Mouse (Mus musculus) hindbrain, embryonic 14.5 days (tissue): Measurements from ENCODE around the gene Spag9. TPM values are rescaled to one million over a fixed set of nuclear protein-coding genes. Genes with fewer than 3 reads are reported as not detected.

Source experiments
- ATAC-seq: fragments of 200-750 bp; cut with Nextera tagmentation; 2 replicates; pipeline ENCODE4 v1.8.0; 2017; ENCODE audit warnings: moderate number of reproducible peaks, mild to moderate bottlenecking, moderate TSS enrichment, moderate library complexity; ENCODE audit not compliant: low FRiP score
- DNase-seq: peaks from one replicate; pipeline ENCODE4 v3.0.0-alpha.2; 2015; ENCODE audit warnings: low spot score
- H3K27ac ChIP-seq: fragments of 300-500 bp; sonication (generic); 2 replicates; pipeline ENCODE4 v1.5.1; 2014; ENCODE audit warnings: mild to moderate bottlenecking, moderate library complexity
- H3K27me3 ChIP-seq: fragments of 300-500 bp; sonication (generic); 2 replicates; pipeline ENCODE4 v1.6.1; 2014; ENCODE audit warnings: mild to moderate bottlenecking, low read length, mixed read lengths; ENCODE audit not compliant: control insufficient read depth, insufficient read depth
- H3K36me3 ChIP-seq: fragments of 300-500 bp; sonication (generic); replicated peaks from 2 replicates; pipeline ENCODE4 v1.6.1; 2014; ENCODE audit not compliant: control insufficient read depth, insufficient read depth
- H3K4me1 ChIP-seq: fragments of 300-500 bp; sonication (generic); replicated peaks from 2 replicates; pipeline ENCODE4 v1.6.1; 2014; ENCODE audit warnings: antibody characterized with exemption, low read length, mixed read lengths; ENCODE audit not compliant: control insufficient read depth, insufficient read depth
- H3K4me2 ChIP-seq: fragments of 300-500 bp; sonication (generic); replicated peaks from 2 replicates; pipeline ENCODE4 v1.6.1; 2014; ENCODE audit warnings: mild to moderate bottlenecking, moderate library complexity
- H3K4me3 ChIP-seq: fragments of 300-500 bp; sonication (generic); replicated peaks from 2 replicates; pipeline ENCODE4 v1.5.1; 2014; ENCODE audit warnings: mild to moderate bottlenecking, low read length
- H3K9ac ChIP-seq: fragments of 300-500 bp; sonication (generic); 2 replicates; pipeline ENCODE4 v1.6.1; 2014
- H3K9me3 ChIP-seq: fragments of 300-500 bp; sonication (generic); 2 replicates; pipeline ENCODE4 v1.6.1; 2016; ENCODE audit warnings: low read length; ENCODE audit not compliant: control insufficient read depth
- WGBS: fragments of 180-500 bp; shearing (Covaris S2); extraction: QIAGEN DNeasy Blood & Tissue Kit; methylation state at CpG from one replicate; pipeline ENCODE4 v1.1.7; 2014; 5-methylcytosine and 5-hydroxymethylcytosine counted together
- polyA plus RNA-seq: library from polyadenylated mRNA; unstranded; fragments of >200 nt; fragmentation: Nextera tagmentation; extraction: Ambion mirVana; gene quantifications from 2 replicates; pipeline ENCODE4 v1.2.1, GENCODE M21; 2014

Gene Spag9
- 120 and 121 TPM in 2 replicates for polyA plus RNA-seq

GRCm38 (mm10) chr11:93995720-93996305 lies at the start of gene Spag9:
Gene Spag9 (plus strand): TSS chr11:93996091.
- no peaks in the 10 kb centered on the region for H3K36me3 ChIP-seq
- peak within 1 kb of the TSS; percentile 93 for H3K27ac ChIP-seq
- peak within 1 kb of the TSS; percentile 81 for H3K4me2 ChIP-seq
- H3K9ac ChIP-seq, result peak within 1 kb of the TSS; percentile 89
- H3K9me3 ChIP-seq, result no peaks in the 10 kb centered on the region
- ATAC-seq (peak; percentile 91), DNase-seq (peak; percentile 95)
- no peaks in the 10 kb centered on the region for H3K27me3 ChIP-seq
- WGBS, result 0% methylated on average over 52 of the region's 70 CpGs
- H3K4me3 ChIP-seq, result peak within 1 kb of the TSS; percentile 72
- peaks cover 34% of the 10 kb centered on the region for H3K4me1 ChIP-seq

GRCm38 (mm10) chr11:93948887-93949567 lies 46.9 kb upstream of the Spag9 start:
- Histone ChIP-seq H3K27me3 (no peaks in the 10 kb centered on the region), H3K4me3 (no peak overlapping the region), H3K4me1 (peaks cover 5% of the 10 kb centered on the region), H3K4me2 (no peak overlapping the region), H3K27ac (no peak overlapping the region), H3K9me3 (no peaks in the 10 kb centered on the region), H3K36me3 (peaks cover 51% of the 10 kb centered on the region), H3K9ac (no peak overlapping the region)
- no peak for DNase-seq
- ATAC-seq, result no peak
- WGBS, result 94% methylated on average over 9 of the region's 9 CpGs

- DNase-seq (no peak), ATAC-seq (no peak)
- no peak overlapping the region for H3K4me3 ChIP-seq
- 89% methylated on average over 1 of the region's 1 CpGs for WGBS
- H3K27ac ChIP-seq, result no peak overlapping the region
- H3K9ac ChIP-seq, result no peak overlapping the region
- H3K4me1 ChIP-seq, result peaks cover 10% of the 10 kb centered on the region
- no peak overlapping the region for H3K4me2 ChIP-seq
- no peaks in the 10 kb centered on the region for H3K27me3 ChIP-seq
- H3K9me3 ChIP-seq, result no peaks in the 10 kb centered on the region
- H3K36me3 ChIP-seq, result peaks cover 47% of the 10 kb centered on the region
These were observed 45.8 kb upstream of the Spag9 start for GRCm38 (mm10) chr11:93950045-93950444.

GRCm38 (mm10) chr11:93952376-93952775 lies 43.5 kb upstream of the Spag9 start:
- Histone ChIP-seq H3K36me3 (peaks cover 45% of the 10 kb centered on the region), H3K9ac (no peak overlapping the region), H3K27ac (no peak overlapping the region), H3K4me3 (no peak overlapping the region), H3K9me3 (no peaks in the 10 kb centered on the region), H3K4me1 (peaks cover 19% of the 10 kb centered on the region), H3K27me3 (no peaks in the 10 kb centered on the region), H3K4me2 (no peak overlapping the region)
- no peak for ATAC-seq
- DNase-seq, result no peak
- WGBS, result 83% methylated on average over 5 of the region's 5 CpGs

- Histone ChIP-seq H3K27ac (peak overlapping the region; percentile 86; the same call in 1 of the 2 replicates), H3K27me3 (no peaks in the 10 kb centered on the region), H3K36me3 (peaks cover 55% of the 10 kb centered on the region), H3K4me3 (peak overlapping the region; percentile 68), H3K4me1 (peaks cover 19% of the 10 kb centered on the region), H3K9ac (peak overlapping the region; percentile 79), H3K9me3 (no peaks in the 10 kb centered on the region), H3K4me2 (peak overlapping the region; percentile 93)
- no peak for ATAC-seq
- DNase-seq, result no peak
- WGBS, result 44% methylated on average over 13 of the region's 13 CpGs
These were observed 41.1 kb upstream of the Spag9 start for GRCm38 (mm10) chr11:93954738-93955255.

GRCm38 (mm10) chr11:93955256-93956150 lies 40.4 kb upstream of the Spag9 start:
- Histone ChIP-seq H3K36me3 (peaks cover 59% of the 10 kb centered on the region), H3K4me2 (peak overlapping the region; percentile 93), H3K9me3 (no peaks in the 10 kb centered on the region), H3K4me3 (peak overlapping the region; percentile 68), H3K27me3 (no peaks in the 10 kb centered on the region), H3K9ac (peak overlapping the region; percentile 79), H3K27ac (peak overlapping the region; percentile 86), H3K4me1 (peaks cover 19% of the 10 kb centered on the region)
- ATAC-seq, result peak; percentile 95
- peak; percentile 80 for DNase-seq
- WGBS, result under 1% methylated on average over 66 of the region's 67 CpGs

GRCm38 (mm10) chr11:93956159-93956558 lies 39.7 kb upstream of the Spag9 start, which contains the start of gene Nme2:
Gene Nme2 (minus strand): TSS chr11:93956259.
- DNase-seq (no peak), ATAC-seq (peak; percentile 5; the same call in 1 of the 2 replicates)
- WGBS, result 7% methylated on average over 6 of the region's 6 CpGs
- Histone ChIP-seq H3K27ac (peak within 1 kb of the TSS; percentile 86), H3K27me3 (no peaks in the 10 kb centered on the region), H3K4me3 (peak within 1 kb of the TSS; percentile 68), H3K9ac (peak within 1 kb of the TSS; percentile 79), H3K4me1 (peaks cover 19% of the 10 kb centered on the region), H3K36me3 (peaks cover 60% of the 10 kb centered on the region), H3K9me3 (no peaks in the 10 kb centered on the region), H3K4me2 (peak within 1 kb of the TSS; percentile 93)

- no peak for DNase-seq
- H3K4me3 ChIP-seq, result no peak overlapping the region
- peaks cover 64% of the 10 kb centered on the region for H3K36me3 ChIP-seq
- H3K4me1 ChIP-seq, result peaks cover 18% of the 10 kb centered on the region
- no peak overlapping the region for H3K4me2 ChIP-seq
- H3K27me3 ChIP-seq, result no peaks in the 10 kb centered on the region
- H3K27ac ChIP-seq, result no peak overlapping the region
- no peak for ATAC-seq
- 94% methylated on average over 2 of the region's 2 CpGs for WGBS
- no peaks in the 10 kb centered on the region for H3K9me3 ChIP-seq
- no peak overlapping the region for H3K9ac ChIP-seq
These were observed 38.8 kb upstream of the Spag9 start for GRCm38 (mm10) chr11:93957031-93957555.
